Mouse (Mus musculus): ENCODE measurements around the gene Plscr4. TPM values are rescaled to one million over a fixed set of nuclear protein-coding genes. Genes with fewer than 3 reads are reported as not detected.

Plscr4 gene
- polyA plus RNA-seq, 1 experiment from 2014 or later = 17.9 TPM

- H3K27me3 ChIP-seq (ENCODE audit: control insufficient read depth, insufficient read depth, low read depth, low read length) = no peaks in the 10 kb centered on the region
- H3K4me1 ChIP-seq (replicated peaks; ENCODE audit: control insufficient read depth, insufficient read depth, low read length) = no peaks in the 10 kb centered on the region
- no peak overlapping the region for H3K4me2 ChIP-seq (ENCODE audit: low read depth, low read length)
- 77% methylated on average over 3 of the region's 3 CpGs for WGBS
- no peaks in the 10 kb centered on the region for H3K36me3 ChIP-seq (ENCODE audit: control insufficient read depth, insufficient read depth, low read length)
- no peak overlapping the region for H3K27ac ChIP-seq (ENCODE audit: low read length)
- no peak overlapping the region for H3K4me3 ChIP-seq (ENCODE audit: low read length)
- no peaks in the 10 kb centered on the region for H3K9me3 ChIP-seq (ENCODE audit: control insufficient read depth, low read length)
- no peak overlapping the region for H3K9ac ChIP-seq (ENCODE audit: low read length)
- ATAC-seq (ENCODE audit: low read depth) = no peak
These were observed 72.9 kb downstream of the Plscr4 start for GRCm38 (mm10) chr9:92530055-92530454.

GRCm38 (mm10) chr9:92537735-92538134 lies 80.6 kb downstream of the Plscr4 start:
- Histone ChIP-seq H3K9me3 (ENCODE audit: control insufficient read depth, low read length) (no peaks in the 10 kb centered on the region), H3K4me2 (ENCODE audit: low read depth, low read length) (no peak overlapping the region), H3K27ac (ENCODE audit: low read length) (no peak overlapping the region), H3K4me1 (replicated peaks; ENCODE audit: control insufficient read depth, insufficient read depth, low read length) (peaks cover 5% of the 10 kb centered on the region; the same call in 1 of the 2 replicates), H3K4me3 (ENCODE audit: low read length) (no peak overlapping the region), H3K36me3 (ENCODE audit: control insufficient read depth, insufficient read depth, low read length) (no peaks in the 10 kb centered on the region), H3K9ac (ENCODE audit: low read length) (no peak overlapping the region), H3K27me3 (ENCODE audit: control insufficient read depth, insufficient read depth, low read depth, low read length) (no peaks in the 10 kb centered on the region)
- 73% methylated on average over 6 of the region's 6 CpGs for WGBS
- no peak for ATAC-seq (ENCODE audit: low read depth)

- peaks cover 5% of the 10 kb centered on the region; the same call in 1 of the 2 replicates for H3K4me1 ChIP-seq (replicated peaks; ENCODE audit: control insufficient read depth, insufficient read depth, low read length)
- H3K9ac ChIP-seq (ENCODE audit: low read length) = no peak overlapping the region
- no peaks in the 10 kb centered on the region for H3K9me3 ChIP-seq (ENCODE audit: control insufficient read depth, low read length)
- 64% methylated on average over 6 of the region's 6 CpGs for WGBS
- no peaks in the 10 kb centered on the region for H3K27me3 ChIP-seq (ENCODE audit: control insufficient read depth, insufficient read depth, low read depth, low read length)
- no peak overlapping the region for H3K4me2 ChIP-seq (ENCODE audit: low read depth, low read length)
- H3K36me3 ChIP-seq (ENCODE audit: control insufficient read depth, insufficient read depth, low read length) = no peaks in the 10 kb centered on the region
- H3K27ac ChIP-seq (ENCODE audit: low read length) = no peak overlapping the region
- no peak for ATAC-seq (ENCODE audit: low read depth)
- no peak overlapping the region for H3K4me3 ChIP-seq (ENCODE audit: low read length)
These were observed 81.0 kb downstream of the Plscr4 start for GRCm38 (mm10) chr9:92538216-92538615.

Other genes with a start within 250 kb of the Plscr4 start
- 36.5 and 39.1 TPM in 2 replicates for gene Plscr1, start 207.6 kb upstream of the Plscr4 start, polyA plus RNA-seq (2015; fragmentation: Nextera tagmentation; extraction: Ambion mirVana)
- 2.9 and 3.0 TPM in 2 replicates for gene Plscr2, start 181.8 kb upstream of the Plscr4 start, polyA plus RNA-seq (2015; fragmentation: Nextera tagmentation; extraction: Ambion mirVana)
- not detected in 2 replicates for gene 1700057G04Rik, start 148.0 kb upstream of the Plscr4 start, polyA plus RNA-seq (2015; fragmentation: Nextera tagmentation; extraction: Ambion mirVana)
- gene Plod2, start 84.8 kb downstream of the Plscr4 start, polyA plus RNA-seq (2015; fragmentation: Nextera tagmentation; extraction: Ambion mirVana) = 50.8 and 53.4 TPM in 2 replicates

Measured in lung, embryonic 16.5 days (tissue).